Mouse (Mus musculus) monocyte, adult 2 months (primary cell): Measurements from ENCODE around the gene Gsap.
"Not testable (repeated sequence)": the region's sequence is repeated elsewhere in the genome, so short reads cannot be mapped to it uniquely, and the experiment has no call there.

Source experiments
- DNase-seq, 2 experiments: peaks; one replicate each; pipeline ENCODE4 v3.0.0; 2022; ENCODE audit warnings: low spot score in 2 of 2, low read depth in 1 of 2

Gsap gene

DNA sequence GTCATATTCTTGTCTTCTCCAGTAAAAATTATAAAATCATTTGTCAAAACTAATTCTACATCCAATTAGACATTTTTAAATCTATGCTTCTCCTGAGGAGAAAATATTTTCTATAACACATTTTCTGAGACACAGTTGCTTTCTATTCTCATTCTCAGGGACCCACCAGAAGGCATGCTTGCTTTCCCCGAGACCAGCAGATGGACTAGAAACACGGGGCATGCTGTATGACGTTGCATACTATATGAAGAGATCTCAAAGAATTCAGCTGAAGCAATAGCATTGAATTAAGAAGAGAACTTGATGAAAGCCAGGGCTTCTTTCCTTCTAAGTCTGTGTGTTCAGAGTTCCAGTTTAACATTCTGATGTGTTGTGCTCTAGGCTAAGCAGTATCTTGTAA, 128.6 kb downstream of the Gsap start:
- DNase-seq = no peak

DNA sequence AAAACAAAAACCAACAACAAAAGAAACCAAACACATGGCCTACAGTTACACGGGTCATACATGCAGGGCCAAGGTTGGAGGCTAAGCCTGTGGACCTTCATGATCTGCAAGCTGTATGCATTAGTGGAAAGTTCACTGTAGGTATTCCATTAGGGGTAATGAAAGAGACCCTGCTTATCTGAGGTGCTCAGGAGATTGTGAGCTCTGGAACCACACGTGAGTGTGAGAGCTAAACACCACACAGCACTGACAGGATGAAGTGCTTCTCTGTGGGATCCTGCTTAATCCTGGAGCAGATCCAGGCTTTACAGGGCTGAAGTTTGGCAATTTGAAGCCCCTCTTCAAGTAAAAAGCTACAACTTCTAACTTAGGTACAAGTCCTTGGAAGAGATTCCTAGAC, 134.1 kb downstream of the Gsap start:
- DNase-seq = no peak

DNA sequence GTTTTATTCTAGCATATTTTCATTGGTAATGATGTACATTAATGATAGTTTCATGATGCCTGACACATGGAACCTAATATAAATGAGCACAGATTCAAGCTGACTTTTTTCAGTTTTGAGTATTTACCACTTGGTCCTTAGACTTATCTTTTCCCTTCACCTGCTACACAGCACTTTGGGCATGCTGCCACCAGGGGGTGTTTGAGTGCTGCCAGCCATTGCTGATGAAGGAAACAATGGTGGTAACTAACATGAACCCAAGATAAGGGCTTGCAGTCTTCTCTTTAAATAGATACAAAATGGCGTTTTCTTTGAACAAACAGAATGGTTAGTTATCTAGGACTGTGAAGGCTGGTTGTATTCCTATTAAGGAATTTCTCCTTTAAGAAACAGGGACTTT, 140.4 kb downstream of the Gsap start:
- DNase-seq = peak; percentile 39 to 76

DNA sequence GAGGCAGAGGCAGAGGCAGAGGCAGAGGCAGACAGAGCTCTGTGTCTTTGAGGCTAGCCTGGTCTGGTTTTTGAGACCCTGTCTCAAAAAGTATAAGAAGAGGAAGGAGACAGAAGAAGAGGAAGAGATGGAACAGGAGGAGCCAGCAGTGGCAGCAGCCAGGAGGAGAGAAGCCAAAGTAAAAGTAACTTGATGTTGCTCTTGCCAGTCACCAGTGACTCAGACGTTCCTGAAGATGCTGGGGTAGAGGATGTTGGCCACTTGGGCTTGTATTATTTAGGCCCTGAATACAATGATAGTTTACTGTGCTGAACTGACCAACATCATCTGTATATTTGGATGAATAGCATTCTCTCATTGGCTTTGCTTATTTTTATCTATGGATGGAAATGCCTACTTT, 142.5 kb downstream of the Gsap start:
- no peak for DNase-seq

DNA sequence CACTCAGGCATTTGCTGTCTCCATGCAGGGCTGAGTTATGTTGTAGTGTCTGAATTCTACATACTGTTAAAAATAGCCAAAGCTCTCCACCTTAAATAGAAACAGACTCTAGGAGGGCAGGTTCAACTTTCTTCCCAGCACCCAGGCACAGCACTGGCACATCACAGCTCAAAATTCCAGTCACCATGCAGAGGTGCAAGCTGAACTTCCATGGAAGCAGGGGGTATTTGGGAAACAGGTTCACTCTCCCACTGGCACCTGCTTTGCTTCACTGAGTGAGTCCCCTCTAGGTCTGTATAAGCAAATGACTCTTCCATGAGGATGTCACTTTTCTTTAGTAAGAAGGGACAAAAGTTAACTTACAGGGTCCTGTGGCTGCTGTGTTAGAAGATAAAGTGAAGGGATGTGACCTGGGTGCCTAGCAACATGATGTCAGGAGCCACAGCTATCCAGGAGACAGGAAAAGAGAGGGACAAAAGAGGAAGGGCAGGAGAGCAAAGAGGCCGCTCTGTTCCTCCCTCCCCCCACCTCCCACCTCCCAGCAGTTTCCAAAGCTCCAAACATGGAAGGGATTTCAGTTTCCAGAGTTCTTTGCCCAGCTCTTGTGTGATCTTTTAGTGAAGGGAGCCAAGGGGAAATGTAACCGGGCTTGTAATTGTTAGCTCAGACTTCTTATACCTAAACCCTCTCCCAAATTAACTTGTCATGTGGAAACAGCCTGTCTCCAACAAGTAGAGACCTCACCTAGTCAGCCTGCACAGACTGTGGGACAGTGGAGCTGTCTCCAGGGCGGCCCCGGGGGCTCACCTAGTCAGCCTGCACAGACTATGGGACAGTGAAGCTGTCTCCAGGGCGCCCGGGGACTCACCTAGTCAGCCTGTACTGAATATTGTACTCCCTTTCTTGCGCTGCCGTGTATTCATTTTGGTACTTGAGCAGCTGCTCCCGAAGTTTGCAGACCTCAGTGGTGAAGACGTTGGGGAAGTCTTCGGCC, 143.9 kb downstream of the Gsap start:
- DNase-seq = no peak

DNA sequence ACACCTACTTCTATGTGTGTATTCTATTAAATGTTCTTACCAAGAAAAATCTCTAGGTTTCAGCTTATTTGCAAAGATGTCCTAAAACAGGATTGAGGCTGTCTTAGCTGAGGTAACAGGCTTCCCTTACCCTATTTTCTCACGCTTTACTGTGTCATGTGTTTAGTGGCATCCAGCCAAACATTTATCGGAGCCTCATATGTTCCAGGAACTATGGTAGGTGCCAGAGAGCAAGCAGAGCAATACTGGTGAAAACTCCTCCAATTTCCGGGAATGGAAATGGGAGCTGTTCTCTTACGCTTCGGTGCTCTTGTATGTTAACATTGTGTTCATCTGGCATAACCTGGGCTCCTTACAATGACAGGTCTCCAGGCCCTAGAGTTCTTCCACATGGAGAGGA, 145.6 kb downstream of the Gsap start:
- no peak for DNase-seq

DNA sequence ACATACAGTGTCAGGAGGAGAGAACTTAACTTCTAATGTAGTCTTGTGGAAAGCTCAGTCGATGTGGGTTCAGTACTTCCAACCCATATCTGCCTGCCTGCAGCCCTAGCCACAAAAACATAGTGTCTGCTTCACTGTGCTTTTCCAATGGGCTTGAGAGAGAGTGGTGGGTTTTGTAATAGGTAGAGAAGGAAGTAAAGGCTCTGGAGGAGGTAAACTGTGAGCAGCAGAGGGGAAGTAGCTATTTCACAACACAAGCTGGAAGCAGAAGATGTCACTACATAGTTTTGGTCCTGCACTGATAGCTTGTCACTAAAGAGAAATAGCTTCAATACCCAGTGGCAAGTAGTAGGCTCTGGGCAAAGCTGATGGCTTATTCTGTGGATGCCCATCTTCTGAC, 146.1 kb downstream of the Gsap start:
- DNase-seq = peak; percentile 14 to 18

DNA sequence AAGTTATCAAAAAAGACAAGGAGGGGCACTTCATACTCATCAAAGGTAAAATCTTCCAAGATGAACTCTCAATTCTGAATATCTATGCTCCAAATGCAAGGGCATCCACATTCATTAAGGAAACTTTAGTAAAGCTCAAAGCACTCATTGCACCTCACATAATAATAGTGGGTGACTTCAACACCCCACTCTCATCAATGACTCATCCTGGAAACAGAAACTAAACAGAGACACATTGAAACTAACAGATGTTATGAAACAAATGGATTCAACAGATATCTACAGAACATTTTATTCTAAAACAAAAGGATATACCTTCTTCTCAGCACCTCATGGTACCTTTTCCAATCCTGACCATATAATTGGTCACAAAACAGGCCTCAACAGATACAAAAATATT, 156.2 kb downstream of the Gsap start:
- not testable (repeated sequence) for DNase-seq

DNA sequence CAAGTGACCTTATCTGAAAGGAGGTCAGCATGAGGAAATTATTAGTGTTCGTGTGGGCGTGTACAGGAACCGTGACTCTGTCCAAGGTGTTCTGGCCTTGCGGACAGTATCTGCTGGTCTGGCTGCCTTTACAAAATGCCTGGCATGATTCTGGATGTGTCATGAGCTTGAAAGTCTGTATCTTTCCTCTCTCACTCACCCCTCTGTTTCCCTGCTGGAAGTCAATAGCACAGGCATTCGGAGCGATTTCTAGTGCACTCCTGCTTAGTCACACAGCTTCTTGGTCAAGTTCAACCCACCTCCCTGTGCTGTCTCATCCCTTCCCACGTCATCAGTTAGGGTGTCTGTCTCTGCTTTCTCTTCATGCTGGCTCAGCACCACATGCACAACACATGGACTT, 162.3 kb downstream of the Gsap start:
- no peak for DNase-seq

DNA sequence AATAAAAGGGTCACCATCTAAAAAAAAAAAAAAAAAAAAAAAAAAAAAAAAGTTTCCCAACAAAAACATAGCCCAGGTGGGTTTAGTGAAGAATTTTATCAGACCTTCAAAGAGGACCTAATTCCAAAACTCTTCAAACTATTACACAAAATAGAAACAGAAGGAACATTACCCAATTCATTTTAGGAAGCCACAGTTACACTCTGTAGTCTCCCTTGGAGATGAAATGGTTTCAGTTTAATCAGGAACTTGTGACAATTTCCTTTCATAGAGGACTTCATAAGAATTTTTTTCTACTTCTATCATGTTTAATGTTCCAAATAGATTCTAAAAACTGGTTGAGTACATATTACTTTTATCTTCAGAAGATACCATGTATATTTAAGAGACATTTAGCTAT, 165.6 kb downstream of the Gsap start:
- no peak for DNase-seq

DNA sequence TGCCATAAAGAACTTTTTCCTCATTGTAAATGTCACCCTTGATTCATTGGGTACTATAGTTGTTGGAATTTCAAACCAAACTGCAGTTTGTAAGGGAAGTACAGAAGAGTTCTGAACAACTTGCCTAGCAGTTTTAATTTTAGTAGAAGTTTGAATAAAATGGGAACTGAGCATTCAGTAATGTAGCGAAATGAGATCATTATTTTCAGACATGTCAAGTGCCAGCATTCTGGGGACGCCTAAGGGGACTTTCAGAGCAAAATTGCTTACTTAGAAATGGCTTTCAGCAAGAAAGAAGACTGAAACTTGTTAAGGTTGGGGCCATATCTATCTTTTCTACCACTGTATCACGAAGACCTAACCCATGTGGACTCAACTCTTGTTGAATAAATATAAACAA, 172.6 kb downstream of the Gsap start:
- no peak for DNase-seq

DNA sequence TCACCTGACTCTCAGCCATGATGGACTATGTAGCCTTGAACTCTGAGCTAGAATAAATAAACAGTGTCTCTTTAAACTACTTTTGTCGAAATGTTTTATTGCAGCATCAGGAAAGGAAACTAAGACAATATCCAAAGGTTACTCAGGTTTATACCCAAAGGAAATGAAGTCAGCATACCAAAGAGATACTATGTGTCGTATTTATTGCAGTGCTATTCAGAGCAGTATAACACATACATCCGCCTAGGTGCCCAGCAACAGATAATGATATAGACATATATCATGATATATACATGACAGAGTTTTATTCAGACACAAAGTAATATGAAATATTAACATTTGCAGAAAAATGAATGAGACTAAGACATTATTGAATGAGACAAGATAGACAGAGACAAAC, 177.3 kb downstream of the Gsap start:
- no peak for DNase-seq
